Mouse (Mus musculus): Measurements from ENCODE around the gene Rgl2.

DNA sequence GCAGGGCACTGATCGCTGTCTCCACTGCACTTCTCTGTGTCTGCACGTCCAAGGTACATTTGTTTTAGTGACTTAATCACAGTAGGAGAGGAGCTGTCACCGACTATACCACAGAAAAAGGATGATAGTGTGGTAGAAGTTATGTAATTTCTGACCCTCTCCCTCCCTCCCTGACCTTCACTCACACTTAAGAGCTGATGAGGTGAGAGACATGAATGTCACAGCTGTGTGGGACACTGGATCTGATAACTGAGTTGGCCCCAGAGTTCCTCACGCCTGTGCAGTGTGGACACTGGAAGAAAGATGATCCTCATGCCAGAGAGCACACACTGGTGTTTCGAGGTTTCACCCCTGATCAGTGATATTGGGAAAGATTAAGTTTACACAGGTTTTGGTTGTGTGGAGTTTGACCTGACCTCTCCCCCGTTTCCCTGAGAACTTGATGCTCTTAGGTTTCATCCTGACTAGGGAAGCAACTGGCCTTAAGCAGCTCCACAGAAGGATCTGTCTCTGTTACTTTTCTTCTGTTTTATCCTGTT, 50.2 kb downstream of the Rgl2 start:
- TF ChIP-seq CTCF (IDR thresholded peaks at IDR 0.05) = no peak
- TF ChIP-seq EP300 (IDR thresholded peaks at IDR 0.05) = peak; percentile 68
